Mouse (Mus musculus) layer of hippocampus, adult 2 months (tissue): ENCODE data around the gene Acd. TPM values are rescaled to one million over a fixed set of nuclear protein-coding genes. Genes with fewer than 3 reads are reported as not detected.

Experiments
- DNase-seq, 2 experiments: peaks; one replicate each; pipeline ENCODE4 v3.0.0; 2022; ENCODE audit warnings: low spot score in 2 of 2
- H3K27ac ChIP-seq: fragments of 200-600 bp; 2 replicates; pipeline ENCODE4 v1.8.1; 2022
- H3K4me3 ChIP-seq: fragments of 200-600 bp; 2 replicates; pipeline ENCODE4 v1.8.1; 2022; ENCODE audit warnings: mild to moderate bottlenecking
- CTCF ChIP-seq: fragments of 200-600 bp; conservative IDR thresholded peaks from 2 replicates; pipeline ENCODE4 v1.8.1; 2022; ENCODE audit warnings: antibody characterized with exemption, mild to moderate bottlenecking, moderate library complexity
- total RNA-seq, 2 experiments: library from RNA; stranded (reverse); gene quantifications; 2 replicates each; pipeline ENCODE4 v1.2.3; 2021

Gene Acd
- total RNA-seq, 2 experiments from 2014 or later, result 41.1 to 41.5 TPM

DNA sequence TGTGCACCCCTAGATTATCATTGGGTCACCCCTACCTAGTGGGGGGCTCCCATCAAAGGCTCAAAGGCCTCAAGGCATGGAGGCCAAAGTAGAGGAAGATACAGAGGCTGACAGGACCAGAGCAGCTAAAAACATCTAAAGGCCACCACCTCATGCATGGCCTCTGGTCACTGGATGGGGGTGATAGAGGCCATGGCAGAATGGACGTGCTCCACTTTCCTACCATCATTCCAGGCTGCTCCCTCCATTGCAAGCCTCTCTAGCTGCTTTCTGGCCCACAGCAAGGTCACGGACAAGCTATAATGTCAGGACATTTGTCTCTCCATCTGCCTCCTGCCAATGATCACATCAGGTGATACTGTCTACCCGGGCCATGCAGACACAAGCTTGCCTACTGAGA, 11.4 kb upstream of the Acd start:
- H3K27ac ChIP-seq, result no peak overlapping the region
- H3K4me3 ChIP-seq, result no peak overlapping the region

DNA sequence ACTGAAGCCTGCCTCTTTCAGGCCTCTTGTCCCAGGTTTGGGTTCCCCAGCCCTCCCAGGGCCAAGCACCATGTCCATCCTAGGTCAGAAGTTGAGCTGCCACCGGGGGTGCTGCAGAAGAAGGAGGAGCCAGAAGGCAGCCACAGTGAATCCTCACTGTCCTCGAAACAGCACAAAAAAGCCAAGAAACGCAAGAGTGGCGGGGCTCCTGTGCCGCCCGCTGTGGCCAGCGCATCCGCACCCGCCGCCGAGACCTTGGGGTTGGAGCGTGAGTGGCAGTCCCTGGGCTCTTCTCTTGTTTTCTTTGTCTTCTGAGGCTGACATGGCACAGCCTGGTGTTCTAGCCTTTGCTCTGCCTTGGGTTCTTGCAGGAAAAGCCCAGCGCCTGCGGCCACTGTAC, 8.4 kb upstream of the Acd start:
- no peak overlapping the region for H3K27ac ChIP-seq
- DNase-seq, result no peak

More for the DNA sequence above, 11.4 kb upstream of the Acd start:
- TF ChIP-seq CTCF, result no peak
- no peak for DNase-seq

DNA sequence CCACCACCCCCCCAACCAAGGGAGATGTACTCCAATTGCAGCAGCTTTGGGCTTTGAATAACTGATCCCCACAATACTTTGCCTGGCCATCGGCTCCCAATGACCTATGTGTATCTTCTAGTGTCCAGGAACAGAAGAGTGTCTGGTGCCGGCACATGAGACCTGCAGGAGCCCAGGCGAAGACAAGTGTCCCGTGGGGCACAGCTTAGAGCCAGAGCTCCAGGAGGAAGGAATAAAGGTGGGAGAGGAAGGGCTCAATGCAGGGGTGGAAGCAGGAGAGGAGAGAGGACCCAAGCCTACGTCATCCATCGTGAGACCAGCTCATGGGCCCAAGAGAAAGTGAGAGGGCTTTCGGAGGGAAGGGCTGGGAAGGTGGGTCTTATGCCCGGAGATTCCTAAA, 7.8 kb upstream of the Acd start:
- no peak overlapping the region for H3K4me3 ChIP-seq
- H3K27ac ChIP-seq, result no peak overlapping the region
- TF ChIP-seq CTCF, result no peak
- DNase-seq, result no peak

More for the DNA sequence above, 8.4 kb upstream of the Acd start:
- no peak for TF ChIP-seq CTCF
- H3K4me3 ChIP-seq, result no peak overlapping the region

DNA sequence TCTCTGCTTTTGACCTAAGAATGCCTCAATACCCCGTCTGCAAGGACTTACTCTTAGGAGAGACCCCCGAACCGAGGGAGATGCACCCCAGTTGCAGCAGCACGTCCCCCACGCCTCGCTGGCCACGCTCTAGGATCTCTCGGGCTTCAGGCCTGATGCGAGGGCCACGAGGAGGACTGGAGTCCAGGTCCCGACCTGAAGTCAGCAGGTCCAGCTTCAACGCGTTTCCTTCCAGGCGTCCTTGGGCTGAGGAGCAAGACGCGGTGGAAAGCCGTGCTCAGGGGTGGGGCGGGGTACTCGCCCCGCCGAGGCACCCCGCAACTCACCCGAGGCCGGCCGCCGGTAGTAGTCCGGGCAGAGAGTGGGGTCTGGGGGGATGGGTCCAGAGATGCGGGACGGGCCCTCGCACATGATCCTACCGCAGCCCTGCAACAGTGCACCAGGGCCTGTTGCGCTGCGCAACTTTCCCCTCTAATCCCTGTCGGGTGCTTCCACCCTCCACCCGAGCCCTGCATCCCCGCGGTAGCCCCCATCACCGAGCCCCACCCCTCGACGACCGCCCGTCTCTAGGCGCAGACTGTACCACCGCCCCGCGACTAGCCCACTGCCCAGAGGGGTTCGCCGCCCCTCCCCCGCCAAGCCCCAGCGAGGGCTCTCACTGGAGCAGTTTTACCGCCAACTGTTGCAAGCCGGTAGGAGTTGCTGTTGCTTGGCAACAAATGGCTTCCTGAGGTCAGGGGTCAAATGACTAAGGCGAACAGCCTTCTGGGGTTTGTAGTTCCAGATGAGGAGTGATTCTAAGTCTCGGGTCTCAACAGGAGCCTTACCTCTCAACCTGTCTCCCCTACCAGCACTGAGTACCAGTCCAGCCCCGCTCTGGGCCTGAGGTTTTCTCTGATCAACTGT, 6.8 kb upstream of the Acd start, which contains the start of the genes 4933405L10Rik and Enkd1:
4933405L10Rik (plus strand) TSS at position 158 of the 906 bp plus-strand sequence.
Enkd1 (minus strand) TSS at position 713 of the 906 bp plus-strand sequence.
- Histone ChIP-seq H3K4me3 (peak within 1 kb of the TSS; percentile 80), H3K27ac (peak within 1 kb of the TSS; percentile 61)
- peak; percentile 85 to 89 for DNase-seq
- TF ChIP-seq CTCF, result no peak

DNA sequence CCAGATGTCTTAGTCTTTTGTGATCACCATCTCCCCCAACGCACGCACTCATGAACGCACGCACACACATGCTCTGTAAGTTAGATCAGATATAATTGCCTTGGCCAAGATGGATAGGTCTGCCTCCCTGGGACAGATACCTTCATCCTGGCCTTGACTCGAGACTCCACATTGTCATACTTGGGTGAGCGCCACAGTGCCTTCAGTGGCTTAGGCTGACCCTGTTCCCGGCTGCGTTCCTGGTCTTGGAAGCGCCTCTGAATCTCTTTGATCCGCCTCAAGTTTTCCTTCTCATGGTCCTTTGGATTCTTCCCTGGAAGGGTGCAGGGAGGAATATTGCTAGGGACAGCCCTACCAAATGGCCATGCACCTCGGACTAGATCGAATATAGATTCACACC, 5.5 kb upstream of the Acd start:
- TF ChIP-seq CTCF, result no peak
- Histone ChIP-seq H3K27ac (no peak overlapping the region), H3K4me3 (no peak overlapping the region)
- no peak for DNase-seq

DNA sequence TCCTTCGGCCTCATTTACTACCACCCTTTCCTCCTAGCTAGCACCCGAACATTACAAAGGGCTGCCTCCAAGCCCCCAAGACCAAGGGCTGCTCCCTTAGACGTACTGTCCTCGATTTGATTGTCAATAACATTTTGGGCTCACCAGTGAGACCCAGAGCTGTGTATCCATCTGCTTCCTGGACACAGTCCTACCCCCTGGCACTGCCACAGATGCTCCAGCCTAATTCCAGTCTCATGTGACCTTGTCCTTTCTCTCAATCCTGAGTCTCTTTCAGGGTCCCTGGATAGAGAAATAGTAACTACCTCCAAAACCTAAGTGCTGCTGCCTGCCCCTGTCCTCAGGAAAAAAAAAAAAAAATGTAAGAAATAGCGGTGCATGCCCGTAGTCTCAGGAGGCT, 4.1 kb upstream of the Acd start:
- DNase-seq, result no peak
- no peak overlapping the region for H3K4me3 ChIP-seq
- TF ChIP-seq CTCF, result no peak
- H3K27ac ChIP-seq, result no peak overlapping the region

DNA sequence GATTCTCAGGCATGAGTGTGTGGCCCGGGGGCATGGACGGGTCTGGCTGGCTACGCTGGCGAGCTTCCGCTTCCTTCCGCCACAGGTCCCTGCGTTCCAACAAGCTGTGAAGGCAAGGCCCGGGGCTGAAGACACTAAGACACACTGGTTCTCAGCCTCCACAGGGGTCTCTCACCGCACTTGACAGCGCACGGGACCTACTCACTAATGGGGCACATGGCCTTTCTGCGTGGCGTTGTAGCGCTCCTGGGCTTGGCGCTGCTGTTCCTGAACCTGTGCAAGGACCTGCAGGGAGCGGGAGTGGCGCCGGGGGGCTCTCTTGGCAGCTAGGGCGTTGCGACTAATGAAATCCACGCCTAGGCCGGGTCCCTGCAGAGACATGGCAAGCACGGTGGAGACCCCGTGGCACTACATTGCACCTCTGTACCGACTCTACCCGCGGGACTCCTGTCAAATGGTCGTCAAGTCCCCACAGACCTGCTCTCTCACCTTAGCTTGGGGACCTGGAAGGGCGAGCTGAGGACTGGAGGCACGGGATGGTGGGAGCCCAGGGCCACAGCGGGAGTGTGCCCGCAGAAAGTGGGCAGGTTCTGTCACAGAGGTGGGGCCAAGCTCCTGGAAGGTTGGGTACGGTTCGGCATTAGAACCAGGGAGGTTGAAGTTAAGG, 3.4 kb upstream of the Acd start:
- Histone ChIP-seq H3K27ac (no peak overlapping the region), H3K4me3 (no peak overlapping the region)
- no peak for DNase-seq
- TF ChIP-seq CTCF, result no peak

DNA sequence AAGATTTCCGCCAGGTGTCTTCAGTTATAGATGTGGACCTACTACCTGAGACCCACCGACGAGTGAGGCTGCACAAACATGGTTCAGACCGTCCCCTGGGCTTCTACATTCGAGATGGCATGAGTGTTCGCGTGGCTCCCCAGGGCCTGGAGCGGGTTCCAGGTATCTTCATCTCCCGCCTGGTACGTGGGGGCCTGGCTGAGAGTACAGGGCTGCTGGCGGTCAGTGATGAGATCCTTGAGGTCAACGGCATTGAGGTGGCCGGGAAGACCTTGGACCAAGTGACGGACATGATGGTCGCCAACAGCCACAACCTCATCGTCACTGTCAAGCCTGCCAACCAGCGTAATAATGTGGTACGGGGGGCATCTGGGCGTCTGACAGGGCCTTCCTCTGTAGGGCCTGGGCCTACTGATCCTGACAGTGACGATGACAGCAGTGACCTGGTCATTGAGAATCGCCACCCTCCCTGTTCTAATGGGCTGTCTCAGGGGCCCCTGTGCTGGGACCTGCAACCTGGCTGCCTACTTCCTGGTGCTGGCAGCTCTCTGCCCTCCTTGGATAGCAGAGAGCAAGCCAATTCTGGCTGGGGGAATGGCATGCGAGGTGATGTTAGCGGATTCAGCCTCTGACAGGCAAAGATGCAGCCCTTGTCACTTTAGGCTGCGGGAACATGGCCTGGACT, 2.0 kb upstream of the Acd start:
- Histone ChIP-seq H3K27ac (no peak overlapping the region), H3K4me3 (no peak overlapping the region)
- DNase-seq, result no peak
- no peak for TF ChIP-seq CTCF

DNA sequence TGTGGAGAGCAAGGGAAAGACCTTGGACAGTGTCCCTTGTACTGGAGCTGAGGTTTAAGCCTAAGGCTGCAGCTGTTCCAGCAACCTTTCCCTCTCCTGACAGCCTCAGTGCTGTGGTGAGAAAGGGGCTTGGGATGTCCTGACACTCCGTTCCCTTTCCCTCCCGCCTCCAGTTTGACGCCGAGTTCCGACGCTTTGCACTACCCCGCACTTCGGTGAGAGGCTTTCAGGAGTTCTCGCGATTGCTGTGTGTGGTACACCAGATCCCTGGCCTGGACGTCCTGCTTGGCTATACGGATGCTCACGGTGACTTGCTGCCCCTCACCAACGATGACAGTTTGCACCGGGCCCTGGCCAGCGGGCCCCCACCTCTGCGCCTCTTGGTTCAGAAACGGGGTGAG, 1.1 kb upstream of the Acd start:
- Histone ChIP-seq H3K4me3 (peak overlapping the region; percentile 85), H3K27ac (peak overlapping the region; percentile 96)
- no peak for DNase-seq
- no peak for TF ChIP-seq CTCF

DNA sequence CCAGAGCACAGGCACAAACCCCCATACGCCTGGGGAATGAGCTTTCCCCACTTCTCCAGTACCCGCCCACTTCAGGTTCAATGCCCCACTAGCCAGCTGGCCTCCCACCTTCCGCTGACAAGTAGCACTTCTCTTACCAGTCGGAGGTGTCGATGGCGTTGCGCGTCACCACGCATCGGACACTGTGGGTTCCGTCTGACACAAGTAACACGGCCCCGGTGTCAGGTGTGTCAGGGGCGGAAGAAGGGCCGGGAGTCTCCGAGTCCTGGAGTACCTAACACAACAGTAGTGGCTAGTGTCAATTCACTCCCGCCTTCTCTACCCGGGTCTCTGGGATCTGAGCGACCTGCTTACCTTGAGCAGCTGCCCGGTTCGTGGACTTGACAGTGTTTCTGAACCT, 336 bp downstream of the Acd start:
- Histone ChIP-seq H3K4me3 (peak overlapping the region; percentile 85), H3K27ac (peak overlapping the region; percentile 96)
- TF ChIP-seq CTCF, result no peak
- DNase-seq, result peak in 1 of 2 experiments; percentile 47

DNA sequence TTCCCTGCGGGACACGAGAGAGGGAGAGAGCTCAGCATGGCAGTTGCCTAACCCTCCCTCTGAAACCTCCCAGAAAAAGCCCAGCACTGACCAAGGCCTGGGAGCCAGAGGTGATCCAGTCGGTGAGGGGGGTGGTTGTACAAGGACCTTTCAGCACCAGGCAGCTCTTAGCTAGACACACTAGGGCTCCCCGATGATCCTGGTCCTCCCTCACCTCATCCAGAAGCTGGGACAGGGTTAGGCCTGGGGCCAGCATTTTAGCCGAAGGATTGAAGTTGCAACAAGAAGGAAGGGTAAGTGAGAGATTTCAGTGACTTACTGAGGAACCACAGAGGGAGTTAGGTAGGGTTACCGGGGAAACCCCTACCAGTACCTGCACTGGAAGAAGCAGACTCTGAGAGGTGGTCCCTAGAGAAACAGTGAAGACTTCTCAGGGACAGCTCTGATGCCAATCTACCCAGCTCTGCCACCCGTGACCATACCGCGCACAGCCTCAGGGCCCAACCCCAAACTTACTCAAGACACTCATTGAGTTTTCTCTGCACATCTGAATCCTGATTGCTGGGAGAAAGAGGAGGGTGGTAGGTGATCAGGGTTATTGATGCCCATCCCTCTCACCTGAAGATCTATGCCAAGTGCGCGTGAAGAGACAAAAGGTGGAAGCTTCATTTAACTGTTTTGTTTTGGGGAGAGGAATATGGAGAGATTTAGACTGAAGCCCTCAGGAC, 1.2 kb downstream of the Acd start:
- DNase-seq, result no peak
- peak overlapping the region; percentile 85 for H3K4me3 ChIP-seq

DNA sequence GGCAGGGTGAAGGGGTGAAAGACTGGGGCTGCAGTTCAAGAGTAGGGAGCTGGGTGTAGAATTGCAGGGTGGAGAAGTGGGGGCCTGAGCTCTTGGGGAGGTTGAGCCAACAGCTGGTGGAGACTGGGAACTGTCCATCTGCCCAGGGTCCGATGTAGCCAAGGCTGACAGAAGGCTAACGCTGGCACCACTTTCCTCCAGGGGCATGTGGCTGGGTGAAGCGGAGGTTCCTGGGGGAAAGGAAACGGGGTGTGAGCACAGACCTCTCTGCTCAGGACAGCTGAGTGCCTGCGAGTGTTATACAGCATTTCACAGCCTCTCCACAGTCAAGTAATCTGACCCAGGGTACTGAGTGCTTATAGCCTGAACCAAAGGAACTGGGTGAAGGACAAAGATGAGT, 2.2 kb downstream of the Acd start:
- DNase-seq, result no peak
- H3K27ac ChIP-seq, result no peak overlapping the region
- no peak for TF ChIP-seq CTCF
- no peak overlapping the region for H3K4me3 ChIP-seq

More for the DNA sequence above, 1.2 kb downstream of the Acd start:
- TF ChIP-seq CTCF, result no peak
- H3K27ac ChIP-seq, result no peak overlapping the region
